Mouse (Mus musculus): ENCODE results near the gene Prg3. TPM values are rescaled to one million over a fixed set of nuclear protein-coding genes. Genes with fewer than 3 reads are reported as not detected.

Prg3 gene
- total and polyA plus RNA-seq, 3 experiments: not detected

DNA sequence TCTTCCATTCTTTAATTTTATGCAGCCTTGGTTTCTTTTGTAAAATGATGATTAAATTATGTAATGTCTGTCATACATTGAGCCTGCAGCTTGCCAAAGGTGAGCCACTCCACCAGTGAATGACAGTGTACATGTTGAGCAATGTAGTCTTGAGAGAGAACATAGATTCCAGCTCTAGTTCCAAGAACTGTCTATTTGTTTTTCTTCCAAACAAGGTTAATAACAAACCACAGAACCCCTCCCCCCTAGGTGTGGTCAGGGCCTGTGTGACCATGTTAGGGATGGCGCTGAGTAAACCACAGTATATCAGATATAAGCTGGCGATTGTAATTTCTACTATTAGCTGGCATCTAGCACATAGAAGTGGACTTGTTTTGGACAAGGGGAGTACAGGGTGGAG lies 8.4 kb downstream of the Prg3 start:
- Histone ChIP-seq H3K27me3 (ENCODE audit: control insufficient read depth in 1 of 2, insufficient read depth in 2 of 2, low read length in 2 of 2) (no peaks in the 10 kb centered on the region; a peak in 1 of 4 replicates), H3K79me2 (ENCODE audit: control insufficient read depth, insufficient read depth, low read length, poor library complexity) (no peaks in the 10 kb centered on the region), H3K36me3 (ENCODE audit: control insufficient read depth in 1 of 2, insufficient read depth in 2 of 2, low read length in 2 of 2) (no peaks in the 10 kb centered on the region), H3K27ac (ENCODE audit: control insufficient read depth, low read depth, low read length) (no peak overlapping the region), H3K4me3 (ENCODE audit: control insufficient read depth in 1 of 2, insufficient read depth in 1 of 2, low read depth in 2 of 2, low read length in 2 of 2) (no peak overlapping the region), H3K9me3 (replicated peaks; ENCODE audit: insufficient read depth, low read length) (no peaks in the 10 kb centered on the region), H3K9ac (ENCODE audit: control insufficient read depth, low read depth, low read length, poor library complexity, severe bottlenecking) (no peak overlapping the region), H3K4me1 (ENCODE audit: control insufficient read depth in 1 of 2, insufficient read depth in 2 of 2, low read length in 2 of 2) (peaks cover 0 to 9% of the 10 kb centered on the region in 2 experiments; a peak in 3 of 4 replicates)
- TF ChIP-seq MEF2A (IDR thresholded peaks at IDR 0.05; ENCODE audit: extremely low read depth, insufficient replicate concordance, low read depth, low read length, poor library complexity, severe bottlenecking) (no peak), ZC3H11A (IDR thresholded peaks at IDR 0.05; ENCODE audit: low read depth, low read length) (no peak), MAX (IDR thresholded peaks at IDR 0.05; ENCODE audit: low read length) (no peak), EP300 (IDR thresholded peaks at IDR 0.05; ENCODE audit: low read depth in 1 of 2, low read length in 2 of 2) (no peak), SMC3 (IDR thresholded peaks at IDR 0.05; ENCODE audit: low read depth, low read length) (no peak)
- no peak for DNase-seq (ENCODE audit: low read depth, low spot score)

GRCm38 (mm10) chr2:84999486-85000181 lies 11.6 kb downstream of the Prg3 start:
- no peaks in the 10 kb centered on the region for H3K79me2 ChIP-seq (ENCODE audit: control insufficient read depth, insufficient read depth, low read length, poor library complexity)
- H3K27me3 ChIP-seq (ENCODE audit: control insufficient read depth in 1 of 2, insufficient read depth in 2 of 2, low read length in 2 of 2): no peaks in the 10 kb centered on the region; a peak in 1 of 4 replicates
- no peak overlapping the region for H3K27ac ChIP-seq (ENCODE audit: control insufficient read depth, low read depth, low read length)
- no peak overlapping the region for H3K4me3 ChIP-seq (ENCODE audit: control insufficient read depth in 1 of 2, insufficient read depth in 1 of 2, low read depth in 2 of 2, low read length in 2 of 2)
- TF ChIP-seq POLR2A (IDR thresholded peaks at IDR 0.05; ENCODE audit: control insufficient read depth in 1 of 2, insufficient read depth in 1 of 2, low read depth in 1 of 2, low read length in 2 of 2, poor library complexity in 1 of 2) (no peak), USF1 (IDR thresholded peaks at IDR 0.05; ENCODE audit: low read depth, low read length) (no peak), POLR2AphosphoS5 (IDR thresholded peaks at IDR 0.05; ENCODE audit: borderline replicate concordance, low read depth, low read length) (no peak), E2F4 (IDR thresholded peaks at IDR 0.05; ENCODE audit: borderline replicate concordance, low read depth, low read length) (no peak), CTCF (IDR thresholded peaks at IDR 0.05 in 2 of 3, conservative IDR thresholded peaks at IDR 0.05 in 1 of 3; ENCODE audit: control insufficient read depth in 1 of 3, insufficient read depth in 1 of 3, low read depth in 2 of 3, low read length in 3 of 3, poor library complexity in 1 of 3, severe bottlenecking in 1 of 3) (no peak), GATA1 (IDR thresholded peaks at IDR 0.05; ENCODE audit: low read depth, low read length) (no peak), TCF12 (IDR thresholded peaks at IDR 0.05; ENCODE audit: low read depth, low read length) (no peak), MYB (IDR thresholded peaks at IDR 0.05; ENCODE audit: low read depth, low read length) (no peak), MEF2A (IDR thresholded peaks at IDR 0.05; ENCODE audit: extremely low read depth, insufficient replicate concordance, low read depth, low read length, poor library complexity, severe bottlenecking) (no peak), RCOR1 (IDR thresholded peaks at IDR 0.05; ENCODE audit: low read depth, low read length) (no peak), NELFE (IDR thresholded peaks at IDR 0.05; ENCODE audit: low read depth, low read length) (no peak), MXI1 (IDR thresholded peaks at IDR 0.05; ENCODE audit: low read depth, low read length) (no peak), GABPA (IDR thresholded peaks at IDR 0.05; ENCODE audit: low read depth, low read length) (no peak), RAD21 (IDR thresholded peaks at IDR 0.05; ENCODE audit: low read depth, low read length) (no peak), ELF1 (IDR thresholded peaks at IDR 0.05; ENCODE audit: low read depth, low read length) (no peak), USF2 (IDR thresholded peaks at IDR 0.05; ENCODE audit: borderline replicate concordance in 1 of 2, insufficient read depth in 1 of 2, low read depth in 1 of 2, low read length in 2 of 2) (no peak), MAZ (IDR thresholded peaks at IDR 0.05; ENCODE audit: low read depth, low read length) (no peak), HCFC1 (IDR thresholded peaks at IDR 0.05; ENCODE audit: low read depth, low read length) (no peak), CHD2 (IDR thresholded peaks at IDR 0.05; ENCODE audit: low read length) (no peak), MAX (IDR thresholded peaks at IDR 0.05; ENCODE audit: low read length) (no peak)
- no peaks in the 10 kb centered on the region for H3K9me3 ChIP-seq (replicated peaks; ENCODE audit: insufficient read depth, low read length)
- H3K36me3 ChIP-seq (ENCODE audit: control insufficient read depth in 1 of 2, insufficient read depth in 2 of 2, low read length in 2 of 2): no peaks in the 10 kb centered on the region
- no peak overlapping the region for H3K9ac ChIP-seq (ENCODE audit: control insufficient read depth, low read depth, low read length, poor library complexity, severe bottlenecking)
- DNase-seq (ENCODE audit: low read depth, low spot score): no peak
- H3K4me1 ChIP-seq (ENCODE audit: control insufficient read depth in 1 of 2, insufficient read depth in 2 of 2, low read length in 2 of 2): peaks cover 0 to 10% of the 10 kb centered on the region in 2 experiments; a peak in 3 of 4 replicates
